Comparison of ENCODE assay signal across 10 mouse cellular contexts in the genomic region with DNA sequence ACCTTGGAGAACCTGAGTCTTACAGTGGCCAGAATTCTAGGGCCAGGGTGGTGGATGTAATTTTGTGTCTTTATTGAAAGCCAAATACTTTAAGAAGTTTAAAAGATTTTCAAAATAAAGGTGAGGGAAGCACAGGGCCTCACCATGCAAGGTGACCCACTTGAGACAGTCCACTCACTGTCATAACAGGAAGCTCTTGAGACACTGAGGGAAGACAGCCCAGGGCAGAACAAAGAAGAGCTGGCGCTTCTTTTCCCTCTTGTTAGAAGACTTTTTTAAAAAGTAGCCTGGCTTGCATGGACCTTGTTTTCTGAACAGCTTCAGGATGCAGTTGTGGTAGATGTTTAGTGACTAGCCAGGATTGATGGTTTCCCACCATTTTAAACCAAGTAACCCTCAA. TPM values are rescaled to one million over a fixed set of nuclear protein-coding genes. Genes with fewer than 3 reads are reported as not detected.
A peak's percentile ranks its signal among the peaks of the same experiment; 100 is the strongest.
DNase-seq lines count a peak whose midpoint lies in the region; ATAC-seq lines count a peak whose summit lies in the region.
"Had no signal": no experiment of that assay in that cellular context is flagged by ENCODE, and none has a peak within 500 bp of the region (broad histone marks: within the 10 kb centered on the region; RNA-seq: fewer than 3 reads in every experiment).

No protein-coding gene starts in this region.

- H3K4me1 ChIP-seq in lung, embryonic 15.5 days = peaks cover 34% of the 10 kb centered on the region
- peaks cover 31% of the 10 kb centered on the region for H3K4me1 ChIP-seq in forebrain, embryonic 10.5 days
- H3K4me1 ChIP-seq in limb, embryonic 12.5 days (replicated peaks) = peaks cover 24% of the 10 kb centered on the region
- peaks cover 40% of the 10 kb centered on the region for H3K4me1 ChIP-seq in neural tube, embryonic 15.5 days

- H3K9ac ChIP-seq in lung, embryonic 15.5 days = peak overlapping the region; percentile 44
- H3K9ac ChIP-seq in limb, embryonic 12.5 days (replicated peaks) = no peak overlapping the region; the same call in 1 of the 2 replicates
- H3K9ac ChIP-seq in neural tube, embryonic 15.5 days (replicated peaks) = peak overlapping the region; percentile 80; the same call in 1 of the 2 replicates

- H3K27me3 ChIP-seq in lung, embryonic 15.5 days = no peaks in the 10 kb centered on the region
- no peaks in the 10 kb centered on the region for H3K27me3 ChIP-seq in forebrain, embryonic 10.5 days (ENCODE audit: poor library complexity, severe bottlenecking)
- no peaks in the 10 kb centered on the region for H3K27me3 ChIP-seq in limb, embryonic 12.5 days
- H3K27me3 ChIP-seq in neural tube, embryonic 15.5 days (replicated peaks) = no peaks in the 10 kb centered on the region

- WGBS in lung, embryonic 15.5 days = 41% methylated on average over 1 of the region's 1 CpGs
- 85% methylated on average over 1 of the region's 1 CpGs for WGBS in forebrain, embryonic 10.5 days
- WGBS in limb, embryonic 12.5 days = 88% methylated on average over 1 of the region's 1 CpGs
- 80% methylated on average over 1 of the region's 1 CpGs for WGBS in neural tube, embryonic 15.5 days

- H3K4me2 ChIP-seq in lung, embryonic 15.5 days = peak overlapping the region; percentile 90; the same call in 1 of the 2 replicates
- H3K4me2 ChIP-seq in limb, embryonic 12.5 days = peak overlapping the region; percentile 87
- peak overlapping the region; percentile 78 for H3K4me2 ChIP-seq in neural tube, embryonic 15.5 days

- H3K27ac ChIP-seq in lung, embryonic 15.5 days = peak overlapping the region; percentile 98
- H3K27ac ChIP-seq in forebrain, embryonic 10.5 days = peak overlapping the region; percentile 97
- H3K27ac ChIP-seq in limb, embryonic 12.5 days = peak overlapping the region; percentile 96
- H3K27ac ChIP-seq in neural tube, embryonic 15.5 days (replicated peaks) = peak overlapping the region; percentile 99

- ATAC-seq in lung, embryonic 15.5 days (ENCODE audit: borderline replicate concordance, extremely low read depth, low FRiP score, low TSS enrichment) = no peak
- ATAC-seq in limb, embryonic 12.5 days (ENCODE audit: insufficient number of reproducible peaks, insufficient read depth, low FRiP score, low TSS enrichment, low read depth) = no peak
- ATAC-seq in neural tube, embryonic 15.5 days (ENCODE audit: low FRiP score) = no peak
- ATAC-seq in CD4-positive, CD25-positive, alpha-beta regulatory T cell, adult 4 months = no peak
- ATAC-seq in megakaryocyte progenitor cell, adult 5-6 weeks (replicated peaks; ENCODE audit: poor library complexity) = no peak

- H3K4me3 ChIP-seq in lung, embryonic 15.5 days = no peak overlapping the region
- peak overlapping the region; percentile 83; the same call in 1 of the 2 replicates for H3K4me3 ChIP-seq in forebrain, embryonic 10.5 days
- 0 out of 2 replicates have a peak overlapping the region, but pooled peaks have one; percentile 70 for H3K4me3 ChIP-seq in limb, embryonic 12.5 days (replicated peaks)
- peak overlapping the region; percentile 73 for H3K4me3 ChIP-seq in neural tube, embryonic 15.5 days (replicated peaks)

- H3K36me3 ChIP-seq in lung, embryonic 15.5 days = peaks cover 42% of the 10 kb centered on the region
- H3K36me3 ChIP-seq in forebrain, embryonic 10.5 days (replicated peaks) = peaks cover 57% of the 10 kb centered on the region
- H3K36me3 ChIP-seq in limb, embryonic 12.5 days = peaks cover 29% of the 10 kb centered on the region
- H3K36me3 ChIP-seq in neural tube, embryonic 15.5 days = peaks cover 23% of the 10 kb centered on the region

- no peak for DNase-seq in lung, postnatal 25 days (ENCODE audit: low spot score)
- no peak for DNase-seq in forebrain, embryonic 10.5 days (ENCODE audit: extremely low spot score, low spot score)
- DNase-seq in left cerebral cortex, adult 9 months (ENCODE audit: low spot score in 2 of 2) = no peak
- DNase-seq: left cerebral cortex, postnatal 4 days; thymus, adult 18-20 months had no signal

- H3K9me3 ChIP-seq in lung, embryonic 15.5 days = no peaks in the 10 kb centered on the region
- H3K9me3 ChIP-seq in forebrain, embryonic 10.5 days = no peaks in the 10 kb centered on the region
- H3K9me3 ChIP-seq in limb, embryonic 12.5 days = no peaks in the 10 kb centered on the region
- H3K9me3 ChIP-seq in neural tube, embryonic 15.5 days (replicated peaks) = no peaks in the 10 kb centered on the region

RNA-seq across cellular contexts. Expression of gene Ppp1r10, which starts 4.2 kb away (rescaled TPM):
- 35.9 and 38.2 TPM in 2 replicates for polyA plus RNA-seq in lung, embryonic 15.5 days (2015; fragmentation: Nextera tagmentation; extraction: Ambion mirVana)
- polyA plus RNA-seq in forebrain, embryonic 10.5 days (2016; fragmentation: Nextera tagmentation; extraction: Ambion mirVana) = 60.5 and 61.5 TPM in 2 replicates
- 50.4 and 50.7 TPM in 2 replicates for polyA plus RNA-seq in limb, embryonic 12.5 days (2016; fragmentation: Nextera tagmentation; extraction: Ambion mirVana)
- 36.7 and 40.8 TPM in 2 replicates for polyA plus RNA-seq in neural tube, embryonic 15.5 days (2015; fragmentation: Nextera tagmentation; extraction: Ambion mirVana)
- 10 to 100 TPM; 44.9 to 53.5 TPM for polyA plus RNA-seq in CD4-positive, CD25-positive, alpha-beta regulatory T cell, adult 4 months (2017; shearing (Covaris generic))
- 75.7 and 80.1 TPM in 2 replicates for total RNA-seq in megakaryocyte progenitor cell, adult 5-6 weeks (2015)
- total RNA-seq in megakaryocyte progenitor cell, adult 5-6 weeks (2017) = 121 and 126 TPM in 2 replicates

RNA-seq across cellular contexts. Expression of gene Mrps18b, which starts 4.2 kb away (rescaled TPM):
- 73.9 and 77.5 TPM in 2 replicates for polyA plus RNA-seq in lung, embryonic 15.5 days (2015; fragmentation: Nextera tagmentation; extraction: Ambion mirVana)
- 98.2 and 107 TPM in 2 replicates for polyA plus RNA-seq in forebrain, embryonic 10.5 days (2016; fragmentation: Nextera tagmentation; extraction: Ambion mirVana)
- 61.2 and 66.8 TPM in 2 replicates for polyA plus RNA-seq in limb, embryonic 12.5 days (2016; fragmentation: Nextera tagmentation; extraction: Ambion mirVana)
- polyA plus RNA-seq in neural tube, embryonic 15.5 days (2015; fragmentation: Nextera tagmentation; extraction: Ambion mirVana) = 67.1 and 73.6 TPM in 2 replicates
- 10 to 100 TPM; 59.8 to 82.8 TPM for polyA plus RNA-seq in CD4-positive, CD25-positive, alpha-beta regulatory T cell, adult 4 months (2017; shearing (Covaris generic))
- total RNA-seq in megakaryocyte progenitor cell, adult 5-6 weeks (2015) = 96.2 and 142 TPM in 2 replicates
- 68.3 and 76.4 TPM in 2 replicates for total RNA-seq in megakaryocyte progenitor cell, adult 5-6 weeks (2017)

RNA-seq across cellular contexts. Expression of gene Atat1, which starts 10.5 kb away (rescaled TPM):
- polyA plus RNA-seq in lung, embryonic 15.5 days (2015; fragmentation: Nextera tagmentation; extraction: Ambion mirVana) = 58.3 and 63.6 TPM in 2 replicates
- 102 and 105 TPM in 2 replicates for polyA plus RNA-seq in forebrain, embryonic 10.5 days (2016; fragmentation: Nextera tagmentation; extraction: Ambion mirVana)
- polyA plus RNA-seq in limb, embryonic 12.5 days (2016; fragmentation: Nextera tagmentation; extraction: Ambion mirVana) = 139 and 143 TPM in 2 replicates
- 259 and 319 TPM in 2 replicates for polyA plus RNA-seq in neural tube, embryonic 15.5 days (2015; fragmentation: Nextera tagmentation; extraction: Ambion mirVana)
- 10 to 100 TPM; 10.3 to 16.9 TPM for polyA plus RNA-seq in CD4-positive, CD25-positive, alpha-beta regulatory T cell, adult 4 months (2017; shearing (Covaris generic))
- 6.0 and 8.8 TPM in 2 replicates for total RNA-seq in megakaryocyte progenitor cell, adult 5-6 weeks (2015)
- total RNA-seq in megakaryocyte progenitor cell, adult 5-6 weeks (2017) = 4.6 and 10.7 TPM in 2 replicates

RNA-seq across cellular contexts. Expression of gene 2310061I04Rik, which starts 23.2 kb away (rescaled TPM):
- 20.5 and 21.2 TPM in 2 replicates for polyA plus RNA-seq in lung, embryonic 15.5 days (2015; fragmentation: Nextera tagmentation; extraction: Ambion mirVana)
- polyA plus RNA-seq in forebrain, embryonic 10.5 days (2016; fragmentation: Nextera tagmentation; extraction: Ambion mirVana) = 29.8 and 32.4 TPM in 2 replicates
- polyA plus RNA-seq in limb, embryonic 12.5 days (2016; fragmentation: Nextera tagmentation; extraction: Ambion mirVana) = 18.6 and 24.8 TPM in 2 replicates
- polyA plus RNA-seq in neural tube, embryonic 15.5 days (2015; fragmentation: Nextera tagmentation; extraction: Ambion mirVana) = 59.2 and 75.2 TPM in 2 replicates
- polyA plus RNA-seq in CD4-positive, CD25-positive, alpha-beta regulatory T cell, adult 4 months (2017; shearing (Covaris generic)) = 10 to 100 TPM; 12.6 to 15.3 TPM
- 38.8 and 51.8 TPM in 2 replicates for total RNA-seq in megakaryocyte progenitor cell, adult 5-6 weeks (2015)
- total RNA-seq in megakaryocyte progenitor cell, adult 5-6 weeks (2017) = 4.5 and 7.5 TPM in 2 replicates

RNA-seq across cellular contexts. Expression of gene Dhx16, which starts 40.8 kb away (rescaled TPM):
- polyA plus RNA-seq in lung, embryonic 15.5 days (2015; fragmentation: Nextera tagmentation; extraction: Ambion mirVana) = 42.0 and 42.1 TPM in 2 replicates
- 59.6 and 60.3 TPM in 2 replicates for polyA plus RNA-seq in forebrain, embryonic 10.5 days (2016; fragmentation: Nextera tagmentation; extraction: Ambion mirVana)
- 56.9 and 64.3 TPM in 2 replicates for polyA plus RNA-seq in limb, embryonic 12.5 days (2016; fragmentation: Nextera tagmentation; extraction: Ambion mirVana)
- polyA plus RNA-seq in neural tube, embryonic 15.5 days (2015; fragmentation: Nextera tagmentation; extraction: Ambion mirVana) = 26.8 and 30.5 TPM in 2 replicates
- 10 to 100 TPM; 13.4 to 39.3 TPM for polyA plus RNA-seq in CD4-positive, CD25-positive, alpha-beta regulatory T cell, adult 4 months (2017; shearing (Covaris generic))
- total RNA-seq in megakaryocyte progenitor cell, adult 5-6 weeks (2015) = 100 and 110 TPM in 2 replicates
- 78.2 and 82.0 TPM in 2 replicates for total RNA-seq in megakaryocyte progenitor cell, adult 5-6 weeks (2017)
